19 mouse cellular contexts compared by ENCODE assay signal in the genomic region with DNA sequence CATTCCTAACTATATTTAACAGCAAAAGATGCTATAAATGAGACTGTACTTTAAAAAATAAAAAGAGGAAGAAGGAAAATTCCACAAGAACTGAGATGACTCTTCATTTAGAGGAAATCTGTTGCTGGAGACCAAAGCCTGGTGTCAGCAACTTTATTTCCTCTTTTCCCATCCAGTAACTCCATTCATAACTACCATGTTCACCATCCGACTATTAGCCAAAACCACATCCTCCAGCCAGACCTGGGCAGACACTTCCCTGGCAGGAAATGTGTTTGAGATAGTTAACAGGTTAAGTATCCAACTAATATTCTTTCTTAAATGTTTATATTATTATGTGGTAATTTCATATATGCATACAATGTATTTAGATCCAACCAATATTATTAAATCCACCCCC. TPM values are rescaled to one million over a fixed set of nuclear protein-coding genes. Genes with fewer than 3 reads are reported as not detected.
DNase-seq lines count a peak whose midpoint lies in the region; ATAC-seq and TF ChIP-seq lines count a peak whose summit lies in the region.
"Had no signal": no experiment of that assay in that cellular context is flagged by ENCODE, and none has a peak within 500 bp of the region (broad histone marks: within the 10 kb centered on the region; RNA-seq: fewer than 3 reads in every experiment).

No protein-coding gene starts in this region.

- peak; percentile 82 for TF ChIP-seq EP300 in MEL (IDR thresholded peaks at IDR 0.05; ENCODE audit: low read depth in 1 of 2, low read length in 2 of 2)

- H3K9ac ChIP-seq in MEL (ENCODE audit: control insufficient read depth, low read depth, low read length, poor library complexity, severe bottlenecking): no peak overlapping the region
- H3K9ac ChIP-seq: embryonic facial prominence, embryonic 13.5 days; forebrain, embryonic 15.5 days; liver, embryonic 14.5 days; midbrain, embryonic 13.5 days had no signal

- H3K79me2 ChIP-seq in MEL (ENCODE audit: control insufficient read depth, insufficient read depth, low read length, poor library complexity): no peaks in the 10 kb centered on the region
- H3K79me2 ChIP-seq in myocyte (ENCODE audit: control insufficient read depth, insufficient read depth): peaks cover 7% of the 10 kb centered on the region

- H3K9me3 ChIP-seq in MEL (replicated peaks; ENCODE audit: insufficient read depth, low read length): no peaks in the 10 kb centered on the region
- H3K9me3 ChIP-seq: embryonic facial prominence, embryonic 13.5 days; forebrain, embryonic 15.5 days; midbrain, embryonic 13.5 days had no signal

- no peak for TF ChIP-seq CTCF in MEL (IDR thresholded peaks at IDR 0.05 in 2 of 3, conservative IDR thresholded peaks at IDR 0.05 in 1 of 3; ENCODE audit: control insufficient read depth in 1 of 3, insufficient read depth in 1 of 3, low read depth in 2 of 3, low read length in 3 of 3, poor library complexity in 1 of 3, severe bottlenecking in 1 of 3)

- H3K27me3 ChIP-seq in MEL (ENCODE audit: control insufficient read depth in 1 of 2, insufficient read depth in 2 of 2, low read length in 2 of 2) (no peaks in the 10 kb centered on the region), myocyte (ENCODE audit: control insufficient read depth, insufficient read depth, insufficient read length) (no peaks in the 10 kb centered on the region)
- H3K27me3 ChIP-seq: embryonic facial prominence, embryonic 13.5 days; forebrain, embryonic 15.5 days; midbrain, embryonic 13.5 days; Patski had no signal

- intact Hi-C loops in left cerebral cortex, postnatal 4 days (cut with DNase I): no loop called here

- H3ac ChIP-seq in myocyte (ENCODE audit: control insufficient read depth, insufficient read length): no peak overlapping the region

- H3K4me3 ChIP-seq in MEL (ENCODE audit: control insufficient read depth in 1 of 2, insufficient read depth in 1 of 2, low read depth in 2 of 2, low read length in 2 of 2) (no peak overlapping the region), myocyte (no peak overlapping the region)
- H3K4me3 ChIP-seq: embryonic facial prominence, embryonic 13.5 days; forebrain, embryonic 15.5 days; layer of hippocampus, adult 2 months; midbrain, embryonic 13.5 days had no signal

- peak overlapping the region; percentile 8 for H3K4me2 ChIP-seq in myocyte (ENCODE audit: low read depth)
- H3K4me2 ChIP-seq: embryonic facial prominence, embryonic 13.5 days; forebrain, embryonic 15.5 days; midbrain, embryonic 13.5 days had no signal

- peaks cover 0 to 43% of the 10 kb centered on the region in 2 experiments; a peak in 2 of 4 replicates for H3K36me3 ChIP-seq in MEL (ENCODE audit: control insufficient read depth in 1 of 2, insufficient read depth in 2 of 2, low read length in 2 of 2)
- H3K36me3 ChIP-seq in myocyte (ENCODE audit: control insufficient read depth, insufficient read depth): no peaks in the 10 kb centered on the region
- H3K36me3 ChIP-seq: embryonic facial prominence, embryonic 13.5 days; forebrain, embryonic 15.5 days; midbrain, embryonic 13.5 days had no signal

- DNase-seq in layer of hippocampus, adult 9-11 months: peak; percentile 22
- no peak for DNase-seq in layer of hippocampus, postnatal 10 days (ENCODE audit: low spot score in 2 of 2)
- DNase-seq in MEL (ENCODE audit: low read depth, low spot score): peak; percentile 86
- no peak for DNase-seq in left cerebral cortex, postnatal 4 days
- DNase-seq in kidney, postnatal 36 days: no peak
- DNase-seq: adrenal gland, adult 8-10 months; cerebellum, postnatal 10 days; kidney, adult 11 months; kidney, postnatal 10 days; right cerebral cortex, postnatal 25 days; thymus, adult 2 months had no signal

- no peak for TF ChIP-seq RAD21 in MEL (IDR thresholded peaks at IDR 0.05; ENCODE audit: low read depth, low read length)

- peak overlapping the region; percentile 92 for H3K27ac ChIP-seq in MEL (ENCODE audit: control insufficient read depth, low read depth, low read length)
- H3K27ac ChIP-seq: embryonic facial prominence, embryonic 13.5 days; forebrain, embryonic 15.5 days; layer of hippocampus, adult 2 months; liver, embryonic 14.5 days; midbrain, embryonic 13.5 days had no signal

- H3K4me1 ChIP-seq in MEL (ENCODE audit: control insufficient read depth in 1 of 2, insufficient read depth in 2 of 2, low read length in 2 of 2): peaks cover 20 to 24% of the 10 kb centered on the region in 2 experiments
- H3K4me1 ChIP-seq: embryonic facial prominence, embryonic 13.5 days; forebrain, embryonic 15.5 days; midbrain, embryonic 13.5 days had no signal

- peak; percentile 86 to 94 for ATAC-seq in hematopoietic stem cell, adult 5-6 weeks (replicated peaks in 1 of 2; ENCODE audit: insufficient read depth in 1 of 2, low FRiP score in 2 of 2, low TSS enrichment in 1 of 2, low read depth in 1 of 2, poor library complexity in 2 of 2, severe bottlenecking in 2 of 2)
- ATAC-seq: forebrain, embryonic 15.5 days; midbrain, embryonic 13.5 days; Patski had no signal

- TF ChIP-seq POLR2A in MEL (IDR thresholded peaks at IDR 0.05; ENCODE audit: control insufficient read depth in 1 of 2, insufficient read depth in 1 of 2, low read depth in 1 of 2, low read length in 2 of 2, poor library complexity in 1 of 2): no peak
- no peak for TF ChIP-seq POLR2A in myocyte (IDR thresholded peaks at IDR 0.05; ENCODE audit: insufficient read length, low read depth)

TF ChIP-seq in MEL, 35 proteins besides CTCF, POLR2A, EP300 and RAD21:
- TF ChIP-seq HCFC1 (IDR thresholded peaks at IDR 0.05; ENCODE audit: low read depth, low read length): no peak
- peak; percentile 65; the same call in 1 of the 2 replicates for TF ChIP-seq TCF12 (IDR thresholded peaks at IDR 0.05; ENCODE audit: low read depth, low read length)
- TF ChIP-seq SMC3 (IDR thresholded peaks at IDR 0.05; ENCODE audit: low read depth, low read length): no peak
- TF ChIP-seq USF1 (IDR thresholded peaks at IDR 0.05; ENCODE audit: low read depth, low read length): no peak
- TF ChIP-seq RCOR1 (IDR thresholded peaks at IDR 0.05; ENCODE audit: low read depth, low read length): peak; percentile 62
- peak; percentile 54; the same call in 1 of the 2 replicates for TF ChIP-seq GATA1 (IDR thresholded peaks at IDR 0.05; ENCODE audit: low read depth, low read length)
- TF ChIP-seq MAFK (IDR thresholded peaks at IDR 0.05; ENCODE audit: borderline replicate concordance, low read depth, low read length): peak; percentile 88
- TF ChIP-seq TAL1 (IDR thresholded peaks at IDR 0.05; ENCODE audit: low read length): peak; percentile 79
- no peak for TF ChIP-seq NRF1 (IDR thresholded peaks at IDR 0.05; ENCODE audit: insufficient read depth, low read depth, low read length, poor library complexity, severe bottlenecking)
- TF ChIP-seq ETS1 (IDR thresholded peaks at IDR 0.05; ENCODE audit: low read depth, low read length): peak; percentile 74
- no peak for TF ChIP-seq ZKSCAN1 (IDR thresholded peaks at IDR 0.05; ENCODE audit: low read depth, low read length)

TF ChIP-seq in myocyte, 11 proteins besides CTCF, POLR2A, EP300 and RAD21:
- no peak for TF ChIP-seq TCF3 (IDR thresholded peaks at IDR 0.05; ENCODE audit: insufficient read length, low read depth)
- no peak for TF ChIP-seq REST (IDR thresholded peaks at IDR 0.05; ENCODE audit: insufficient read depth, insufficient read length)
- TF ChIP-seq CEBPB (IDR thresholded peaks at IDR 0.05; ENCODE audit: insufficient read depth, poor library complexity, severe bottlenecking): no peak
- no peak for TF ChIP-seq MAX (IDR thresholded peaks at IDR 0.05; ENCODE audit: low read depth)
- no peak for TF ChIP-seq USF1 (IDR thresholded peaks at IDR 0.05; ENCODE audit: low read depth)
- TF ChIP-seq E2F4 (IDR thresholded peaks at IDR 0.05; ENCODE audit: insufficient read depth): no peak

RNA-seq across cellular contexts. Expression of a gene that starts 20.8 kb away (rescaled TPM):
- total RNA-seq in layer of hippocampus, postnatal 10 days (2021): 1 to 10 TPM; 1.2 to 2.0 TPM
- 6.4 and 8.6 TPM in 2 replicates for total RNA-seq in MEL (2012; rRNA removed)
- polyA plus RNA-seq in MEL (2012; ENCODE audit: insufficient read depth in 1 of 2, insufficient read length in 2 of 2, low read depth in 1 of 2, low replicate concordance in 2 of 2, missing spikeins in 1 of 2): 10 to 100 TPM in 1 of 2 experiments, not detected in 1; 14.4 TPM
- total RNA-seq in hematopoietic stem cell, adult 5-6 weeks (2017): 77.1 and 193 TPM in 2 replicates
- polyA plus RNA-seq in myocyte (2012; fragmentation: generic; extraction: Trizol): 6.2 TPM
- total RNA-seq in left cerebral cortex, postnatal 4 days (2021): 1 to 10 TPM in 1 of 2 experiments, under 1 TPM in 1; 0.56 to 2.1 TPM

Comparison
In these comparisons a context has a peak if more than half of its experiments do, and no peak if none do; other contexts are left out.
1. DNase-seq: peak in layer of hippocampus, adult 9-11 months (single experiment) and MEL (single experiment); none in layer of hippocampus, postnatal 10 days (0 of 2), left cerebral cortex, postnatal 4 days (single experiment) and kidney, postnatal 36 days (0 of 2).